Mouse (Mus musculus) frontal cortex, adult (tissue): Measurements from ENCODE around the gene Cyp27a1.

ENCODE experiments used
- ATAC-seq: cut with Nextera tagmentation; 2 replicates; pipeline ENCODE4 v1.9.2; 2017; ENCODE audit warnings: mild to moderate bottlenecking, moderate library complexity, mixed read lengths; ENCODE audit not compliant: low TSS enrichment

The Cyp27a1 gene

DNA sequence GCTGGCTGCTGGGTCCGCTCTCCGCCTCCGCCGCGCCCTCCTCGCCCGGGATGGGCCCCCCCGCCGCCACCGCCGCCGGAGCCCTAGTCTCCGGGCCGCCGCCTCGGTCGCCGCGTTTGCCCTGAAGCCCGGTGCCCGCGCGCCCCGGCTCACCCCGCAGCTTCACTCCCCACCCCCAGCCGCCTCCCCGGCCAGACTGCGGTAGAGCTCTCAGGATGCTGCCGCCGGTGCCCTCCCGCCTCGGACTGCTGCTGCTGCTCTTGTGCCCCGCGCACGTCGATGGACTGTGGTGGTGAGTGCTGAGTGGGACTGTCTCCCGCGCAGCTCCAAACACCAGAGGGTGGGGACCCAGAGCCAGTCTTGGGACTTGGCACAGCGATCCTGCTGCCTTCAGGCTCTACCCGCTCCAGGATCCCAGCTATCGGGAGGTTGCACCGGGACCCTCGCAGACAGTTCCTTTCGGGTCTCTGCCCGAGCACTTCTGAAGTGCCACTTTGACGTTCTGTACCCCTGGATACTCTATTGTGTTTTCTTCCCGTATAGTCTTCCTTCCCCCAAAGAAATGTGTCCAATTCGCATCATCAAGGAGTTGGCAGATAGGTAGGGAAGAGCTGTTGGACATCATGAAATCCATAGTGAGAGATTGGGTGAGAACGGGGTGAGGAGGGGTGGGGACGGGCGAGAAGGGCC is 58.7 kb downstream of the Cyp27a1 start:
- peak; percentile 15; the same call in 1 of the 2 replicates for ATAC-seq

DNA sequence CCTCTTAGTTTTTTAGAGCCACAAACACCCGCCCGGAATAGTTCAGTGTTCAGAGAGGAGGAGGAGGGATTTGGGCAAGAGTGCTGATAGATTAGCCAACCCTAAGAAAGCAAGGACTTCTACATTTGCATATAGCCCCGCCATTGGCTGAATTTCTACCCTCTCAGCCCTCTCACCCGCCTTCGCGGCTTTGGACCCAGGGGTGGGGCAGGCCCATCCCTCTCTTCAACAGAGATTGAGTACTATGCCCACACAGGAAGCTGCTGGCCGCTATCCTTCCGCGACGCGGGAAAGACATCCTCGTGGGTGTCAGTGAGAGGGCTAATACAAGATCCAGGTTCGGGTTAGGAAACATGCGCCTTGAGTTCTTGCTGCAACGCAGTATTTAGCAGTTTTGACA is 59.8 kb downstream of the Cyp27a1 start:
- ATAC-seq = peak; percentile 78

DNA sequence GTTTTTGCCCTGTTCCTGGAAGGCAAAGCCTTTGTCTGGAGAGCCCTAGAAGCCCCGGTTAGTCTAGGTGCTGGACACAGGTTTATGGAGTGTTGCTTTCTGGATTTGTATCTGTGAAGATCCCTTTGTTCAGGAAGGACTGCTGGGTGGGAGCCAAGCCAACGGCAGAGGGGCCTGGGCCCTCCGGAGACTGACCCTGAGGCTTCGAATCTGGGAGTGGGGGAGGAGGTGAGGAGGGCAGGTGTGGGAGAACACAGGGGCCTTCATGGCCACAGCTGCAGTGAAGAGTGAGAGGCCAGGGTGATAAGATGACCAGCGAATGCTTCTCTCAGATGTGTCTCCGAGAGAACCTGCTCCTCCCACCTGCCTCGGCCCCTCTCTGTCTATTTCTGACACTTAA is 60.7 kb downstream of the Cyp27a1 start:
- no peak for ATAC-seq

DNA sequence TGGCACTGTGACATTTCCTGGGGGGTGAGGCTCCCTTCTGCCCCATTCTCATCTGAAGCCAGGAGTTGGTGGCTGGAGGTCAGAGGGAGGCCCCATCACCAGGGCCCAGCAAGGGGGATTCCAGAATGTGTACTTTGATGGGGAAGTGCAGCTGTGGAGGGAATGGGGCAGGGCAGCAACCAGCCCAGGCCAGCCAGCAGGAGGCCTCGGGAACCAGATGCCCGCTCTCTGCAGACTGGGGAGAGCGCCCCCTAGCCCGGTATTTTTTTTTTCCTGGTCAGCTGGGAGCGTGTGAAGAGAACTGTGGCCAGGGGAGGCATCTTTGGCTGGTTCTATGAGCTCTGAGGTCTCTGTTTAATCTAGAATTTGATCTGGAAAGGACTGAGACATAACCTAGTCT is 62.4 kb downstream of the Cyp27a1 start:
- no peak for ATAC-seq

DNA sequence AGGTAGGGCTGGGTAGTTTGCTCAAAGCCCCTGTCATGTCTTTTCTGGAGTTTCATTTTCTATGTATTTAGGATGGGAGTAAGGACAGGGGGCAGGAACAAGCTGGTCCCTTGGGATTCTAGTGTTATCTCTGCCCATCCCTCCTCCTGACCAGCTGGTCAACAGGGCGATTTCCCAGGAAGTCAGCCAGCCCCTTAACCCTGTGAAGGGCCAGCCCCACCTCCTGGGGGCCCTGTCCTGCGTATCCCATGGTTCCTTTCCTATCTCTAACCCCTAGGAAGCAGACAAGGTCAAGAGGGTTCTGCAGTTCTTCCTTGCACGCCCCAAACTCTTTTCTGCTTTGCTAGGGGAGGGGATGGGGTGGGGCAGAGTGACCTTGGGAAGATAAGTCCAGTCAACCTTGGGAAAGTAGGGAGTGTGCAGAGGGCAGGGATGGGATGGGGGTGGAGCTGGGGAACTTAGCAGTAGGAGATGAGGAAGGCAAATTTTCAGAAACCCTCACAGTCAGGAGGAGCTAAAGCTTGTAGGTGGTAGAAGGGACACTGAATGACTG is 65.6 kb downstream of the Cyp27a1 start:
- ATAC-seq = no peak

DNA sequence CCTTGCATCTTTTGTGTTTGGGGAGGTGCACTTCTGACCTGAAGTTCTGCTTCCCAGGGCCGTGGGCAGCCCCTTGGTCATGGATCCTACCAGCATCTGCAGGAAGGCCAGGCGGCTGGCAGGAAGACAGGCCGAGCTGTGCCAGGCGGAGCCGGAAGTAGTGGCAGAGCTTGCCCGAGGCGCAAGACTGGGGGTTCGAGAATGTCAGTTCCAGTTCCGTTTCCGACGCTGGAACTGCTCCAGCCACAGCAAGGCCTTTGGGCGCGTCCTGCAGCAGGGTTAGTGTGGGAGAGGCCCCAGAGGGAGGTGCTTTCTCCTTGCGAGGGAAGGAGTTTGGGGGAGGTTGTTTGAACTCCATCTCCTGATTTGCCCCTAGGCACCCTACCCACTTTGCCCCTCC is 68.7 kb downstream of the Cyp27a1 start:
- ATAC-seq = no peak

DNA sequence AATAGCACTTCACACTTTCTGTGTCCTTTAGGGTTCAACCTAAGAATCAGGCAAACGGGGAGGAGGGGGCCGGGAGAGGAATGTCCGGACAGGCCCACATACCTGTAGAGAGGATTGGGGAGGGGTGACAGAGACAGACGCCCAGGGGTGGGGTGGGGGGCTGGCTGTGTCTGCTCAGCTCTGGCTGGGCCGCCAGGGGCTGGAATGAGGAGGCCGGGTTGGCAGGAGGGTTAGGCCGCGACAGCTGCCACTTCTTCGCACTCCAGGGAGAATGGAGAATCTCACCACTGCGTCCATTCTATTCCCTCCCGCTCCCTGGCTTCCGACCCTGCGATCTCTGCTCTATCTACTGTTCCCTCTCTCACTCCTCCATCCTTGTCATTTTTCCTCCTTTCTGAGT is 70.2 kb downstream of the Cyp27a1 start:
- ATAC-seq = no peak

DNA sequence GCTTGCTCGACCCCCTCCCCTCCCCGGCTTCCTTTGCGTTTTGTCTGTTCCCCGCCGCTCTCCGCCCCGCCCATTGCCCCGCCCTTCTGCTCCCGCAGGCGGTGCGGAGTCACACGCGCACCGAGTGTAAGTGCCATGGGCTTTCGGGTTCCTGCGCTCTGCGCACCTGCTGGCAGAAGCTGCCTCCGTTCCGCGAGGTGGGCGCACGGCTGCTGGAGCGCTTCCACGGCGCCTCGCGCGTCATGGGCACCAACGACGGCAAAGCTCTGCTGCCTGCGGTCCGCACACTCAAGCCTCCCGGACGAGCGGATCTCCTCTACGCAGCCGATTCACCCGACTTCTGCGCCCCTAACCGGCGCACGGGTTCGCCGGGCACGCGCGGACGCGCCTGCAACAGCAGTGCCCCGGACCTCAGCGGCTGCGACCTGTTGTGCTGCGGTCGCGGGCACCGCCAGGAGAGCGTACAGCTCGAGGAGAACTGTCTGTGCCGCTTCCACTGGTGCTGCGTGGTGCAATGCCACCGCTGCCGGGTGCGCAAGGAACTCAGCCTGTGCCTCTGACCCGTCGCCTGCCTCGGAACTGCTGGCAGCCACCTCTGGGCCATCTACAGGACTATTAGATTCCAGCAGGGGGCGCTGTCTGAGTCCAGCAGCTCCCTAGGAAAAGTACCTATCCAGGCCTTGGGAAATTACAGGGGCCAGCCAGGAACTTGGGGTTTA is 70.8 kb downstream of the Cyp27a1 start:
- ATAC-seq = peak; percentile 19; the same call in 1 of the 2 replicates
